Mouse (Mus musculus): ENCODE measurements at regions not wholly inside any gene's neighbourhood (a gene's known extent, or its start where the extent isn't known, plus 50 kb on each side); places are given as distances from the start of the nearest gene placed in this dataset.

DNA sequence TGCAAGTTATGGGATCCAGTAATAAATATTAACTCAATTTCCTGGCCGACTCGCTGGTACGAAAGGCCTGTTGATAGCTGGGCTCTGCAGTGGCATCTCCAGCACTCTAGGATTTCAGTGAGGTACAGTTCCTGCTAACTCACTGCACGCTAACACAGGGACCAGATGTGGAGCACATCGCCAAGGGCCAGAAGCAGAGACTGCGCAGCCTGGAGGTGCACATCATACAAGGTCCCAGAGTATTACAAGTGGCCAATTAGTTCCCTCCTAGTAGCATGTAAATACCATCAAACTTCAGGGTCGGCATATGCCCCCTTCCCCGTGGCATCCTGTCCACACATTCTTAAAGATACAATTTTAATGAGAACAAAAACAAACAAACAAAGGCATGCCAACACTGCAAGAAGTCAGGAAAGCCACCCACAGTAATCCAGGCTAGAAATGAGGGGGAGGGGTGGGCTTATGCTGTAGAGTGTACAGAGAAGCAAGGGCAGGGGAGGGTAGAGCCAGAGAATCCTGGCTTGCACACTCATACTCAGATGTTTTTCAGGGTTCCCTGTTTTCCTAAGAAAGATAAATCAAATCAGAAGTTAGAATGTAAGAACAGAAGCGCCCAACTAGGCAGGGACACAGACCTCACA lies 419.9 kb upstream of the Mctp2 start:
- no peak for DNase-seq (ENCODE audit: low spot score in 2 of 2)

DNA sequence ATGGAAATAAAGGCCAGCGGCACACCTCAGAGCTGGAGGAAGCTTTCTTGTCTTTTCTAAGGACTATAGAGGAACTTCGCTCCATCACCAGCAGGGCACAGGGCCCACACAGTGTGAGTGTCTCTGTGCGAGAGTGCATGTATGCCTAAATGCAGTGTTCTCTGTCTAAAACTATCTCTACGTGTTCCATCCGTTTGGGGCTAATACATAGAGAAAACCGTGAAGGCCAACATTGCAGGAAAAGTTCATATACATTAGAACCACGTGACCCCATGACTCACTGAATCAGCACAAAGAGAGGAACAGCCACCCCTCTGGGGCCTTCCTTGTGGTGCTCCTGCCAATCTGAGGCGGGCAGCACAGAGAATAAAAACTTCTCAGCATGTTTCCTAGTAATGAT lies 431.4 kb upstream of the Mctp2 start:
- DNase-seq (ENCODE audit: low spot score in 2 of 2), result no peak

DNA sequence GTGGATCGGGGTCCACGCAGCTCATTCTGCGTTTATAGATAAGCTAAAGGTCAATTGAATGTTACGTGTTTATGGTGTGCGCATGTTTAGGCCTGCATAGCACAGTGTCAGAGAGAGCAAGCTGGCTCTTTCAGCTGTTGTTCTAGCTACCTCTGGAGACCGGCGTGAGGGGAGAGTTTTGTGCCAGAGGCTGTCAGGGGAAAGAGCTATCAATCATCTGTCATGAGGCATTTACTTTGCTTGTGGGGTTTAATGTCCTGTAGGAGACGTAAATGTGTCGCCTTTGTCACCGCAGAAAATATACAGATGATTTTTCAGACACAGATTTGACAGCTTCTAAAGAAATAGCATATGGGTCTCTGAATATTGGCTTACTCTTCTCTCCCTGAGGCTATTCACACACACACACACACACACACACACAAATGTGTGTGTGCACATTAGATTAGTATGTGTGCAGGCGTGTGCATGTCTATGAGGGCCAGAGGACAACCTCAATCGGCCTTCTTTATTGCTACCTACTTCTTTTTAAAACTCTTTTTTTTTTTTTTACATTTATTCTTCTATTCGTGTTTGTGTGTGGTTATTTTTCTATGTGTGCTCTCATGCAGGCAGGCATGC lies 432.0 kb upstream of the Mctp2 start:
- no peak for DNase-seq (ENCODE audit: low spot score in 2 of 2)

DNA sequence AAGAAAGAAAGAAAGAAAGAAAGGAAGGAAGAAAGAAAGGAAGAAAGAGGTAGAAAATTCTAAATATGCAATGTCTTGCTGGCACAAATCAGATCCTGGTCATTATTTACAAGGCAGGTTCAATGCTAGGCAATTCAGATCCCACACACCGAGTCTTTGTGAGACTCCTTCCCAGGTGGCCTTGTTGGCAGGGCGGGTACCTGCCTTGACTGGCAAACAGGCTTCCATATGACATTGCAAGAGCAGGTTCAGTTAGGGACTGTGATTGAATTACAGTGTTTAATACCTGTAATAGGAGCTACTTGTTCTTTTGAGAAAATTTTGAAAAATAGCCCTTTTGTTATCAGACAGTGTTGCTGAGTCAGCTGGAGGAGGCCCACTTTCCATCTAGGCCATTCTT lies 436.0 kb upstream of the Mctp2 start:
- no peak for DNase-seq (ENCODE audit: low spot score in 2 of 2)

DNA sequence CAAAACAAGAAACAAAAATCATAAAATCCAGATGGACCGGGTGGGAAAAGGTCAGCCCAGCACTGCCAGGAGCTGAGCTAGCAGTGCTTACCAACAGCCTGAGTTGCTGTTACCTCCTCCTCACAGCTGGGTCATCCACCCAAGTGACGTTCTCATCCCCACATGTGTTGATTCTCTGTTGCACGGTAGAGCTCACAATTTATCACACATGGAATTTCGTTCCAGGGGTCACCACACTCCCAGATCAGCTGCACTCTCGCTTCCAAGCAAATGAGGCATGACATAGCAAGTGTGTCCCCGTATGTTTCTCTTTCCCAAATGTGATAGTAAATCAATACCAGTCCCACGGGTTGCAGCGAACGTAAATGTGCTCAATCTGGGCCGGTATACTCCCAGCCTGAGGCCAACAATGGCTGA lies 445.1 kb upstream of the Mctp2 start:
- DNase-seq (ENCODE audit: low spot score in 2 of 2), result no peak

DNA sequence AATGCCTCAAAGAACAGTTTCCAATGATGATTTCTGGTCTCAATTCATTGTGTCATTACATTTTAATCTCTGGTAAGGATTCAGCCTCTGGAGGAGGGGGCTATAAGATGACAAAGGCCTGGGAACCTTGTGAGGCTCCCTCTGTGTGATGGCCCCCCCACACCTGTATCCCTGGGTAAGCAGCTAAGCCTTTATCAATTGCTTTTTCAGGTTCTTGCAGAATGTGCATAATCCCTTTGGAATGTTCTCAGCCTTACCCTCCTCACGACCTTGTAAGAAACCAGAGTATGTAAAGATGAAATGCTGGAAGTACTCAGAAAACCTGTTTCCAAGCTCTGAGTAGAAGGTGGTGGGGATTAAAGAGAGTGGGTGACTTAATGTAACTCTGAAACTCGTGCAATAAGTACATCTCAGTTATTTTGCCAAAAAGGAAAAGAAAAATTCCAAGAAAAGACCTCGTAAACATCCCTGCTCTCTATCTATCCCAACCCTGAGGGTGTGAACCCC lies 446.7 kb upstream of the Mctp2 start:
- no peak for DNase-seq (ENCODE audit: low spot score in 2 of 2)

DNA sequence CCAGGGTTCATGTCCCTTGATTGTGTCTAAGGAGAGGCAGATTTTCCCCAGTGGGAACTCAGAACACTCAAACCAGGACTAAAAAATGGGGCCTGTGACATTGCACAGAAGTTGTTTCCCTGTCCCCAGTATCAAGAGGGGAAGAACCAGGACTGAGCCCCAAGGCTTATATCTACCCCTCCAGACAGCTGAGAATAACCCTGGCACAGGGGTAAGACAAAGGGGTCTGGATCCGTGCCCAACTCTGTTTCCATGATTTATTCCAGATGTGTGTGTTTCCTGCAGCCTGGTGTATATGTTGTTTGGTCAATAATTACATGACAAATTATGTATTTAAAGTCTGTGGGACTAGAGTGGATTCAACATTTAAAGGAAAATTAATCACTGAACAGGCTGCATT lies 456.3 kb upstream of the Mctp2 start:
- no peak for DNase-seq (ENCODE audit: low spot score in 2 of 2)

DNA sequence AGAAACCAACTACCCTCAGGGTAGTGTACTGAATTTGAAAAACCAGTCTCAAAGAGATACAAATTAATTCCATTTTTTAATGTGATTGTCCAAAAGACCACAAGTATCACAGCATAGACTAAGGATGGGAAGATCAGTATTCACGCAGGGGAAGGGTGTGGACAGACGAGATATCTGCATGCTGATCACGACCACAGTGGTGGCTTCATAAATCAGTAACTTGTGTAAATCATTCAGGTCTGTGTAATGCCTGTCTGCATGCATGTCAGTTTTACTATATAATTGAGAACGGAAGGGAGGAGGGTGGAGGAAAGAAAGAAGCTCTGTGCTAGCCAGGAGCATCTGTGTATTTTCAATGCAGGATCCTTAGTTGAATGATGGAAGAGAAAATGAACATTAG lies 462.3 kb upstream of the Mctp2 start:
- DNase-seq (ENCODE audit: low spot score in 2 of 2), result no peak

DNA sequence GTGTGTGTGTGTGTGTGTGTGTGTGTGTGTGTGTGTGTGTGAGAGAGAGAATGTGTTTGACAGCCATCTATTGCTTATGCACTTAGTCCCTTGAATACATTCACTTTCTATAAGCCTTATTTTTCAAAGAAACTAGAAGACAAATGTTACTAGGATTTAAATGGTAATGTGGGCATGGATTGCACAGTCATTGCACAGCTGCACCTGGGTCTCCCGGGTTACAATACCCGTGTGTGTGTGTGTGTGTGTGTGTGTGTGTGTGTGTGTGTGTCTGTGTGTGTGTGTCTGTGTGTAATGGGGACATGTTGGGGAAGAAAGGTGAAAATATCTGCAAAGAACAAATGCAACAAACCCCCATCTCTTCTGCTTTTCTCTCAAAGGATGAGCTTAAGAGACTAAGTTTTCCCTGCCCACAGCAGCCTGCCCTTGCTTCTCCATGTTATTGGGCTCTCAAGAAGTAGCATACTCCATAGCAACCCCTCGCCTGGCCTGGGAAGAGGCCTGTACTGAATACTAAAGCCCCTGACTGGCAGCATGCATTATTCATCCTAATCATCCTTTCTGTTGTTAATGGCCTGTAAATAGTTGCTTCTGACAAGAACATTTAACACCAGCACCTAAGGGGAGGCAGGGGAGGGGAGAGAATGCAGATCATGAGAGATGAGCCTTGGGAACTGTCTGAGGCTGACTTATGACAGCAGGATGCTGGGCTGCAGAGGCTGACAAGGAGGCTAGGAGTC lies 467.8 kb upstream of the Mctp2 start:
- no peak for DNase-seq (ENCODE audit: low spot score in 2 of 2)

DNA sequence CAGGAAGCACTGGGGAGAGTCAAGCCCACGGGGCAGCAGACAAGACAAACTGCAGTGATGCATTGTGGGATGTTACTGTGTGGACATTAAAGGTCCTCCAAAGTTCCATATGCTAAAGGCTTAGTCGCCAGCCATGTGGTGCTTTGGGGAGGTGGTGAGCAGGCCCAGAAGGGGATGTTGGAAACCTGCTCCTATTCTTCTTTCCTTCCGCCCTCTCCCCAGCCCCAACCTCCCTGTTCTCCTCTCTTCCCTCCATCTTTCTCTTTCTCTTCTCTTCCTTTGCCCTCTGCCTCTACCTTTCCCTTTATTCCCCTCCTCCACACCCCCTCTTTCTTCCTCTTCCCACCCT lies 468.3 kb upstream of the Mctp2 start:
- no peak for DNase-seq (ENCODE audit: low spot score in 2 of 2)

DNA sequence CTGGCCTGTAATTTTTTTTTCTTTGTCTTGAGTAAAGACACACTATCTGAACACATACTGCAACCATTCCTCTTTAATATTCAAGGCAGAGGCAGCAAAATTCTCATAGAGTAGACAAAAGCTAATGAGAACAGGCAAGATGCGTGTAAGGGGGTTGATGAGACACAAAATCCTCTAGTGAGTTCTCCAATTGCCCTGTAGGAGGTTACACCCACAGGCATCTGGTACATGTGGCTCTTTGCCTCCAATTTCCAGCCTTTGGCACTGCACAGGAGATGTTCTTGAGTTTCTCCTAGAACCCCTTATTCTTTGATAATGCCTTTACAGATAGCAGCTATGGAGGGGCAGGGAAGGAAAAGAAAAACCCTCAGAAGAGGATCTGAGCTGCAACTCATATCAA lies 480.9 kb upstream of the Mctp2 start:
- peak; percentile 4 to 23 for DNase-seq (ENCODE audit: low spot score in 2 of 2)

DNA sequence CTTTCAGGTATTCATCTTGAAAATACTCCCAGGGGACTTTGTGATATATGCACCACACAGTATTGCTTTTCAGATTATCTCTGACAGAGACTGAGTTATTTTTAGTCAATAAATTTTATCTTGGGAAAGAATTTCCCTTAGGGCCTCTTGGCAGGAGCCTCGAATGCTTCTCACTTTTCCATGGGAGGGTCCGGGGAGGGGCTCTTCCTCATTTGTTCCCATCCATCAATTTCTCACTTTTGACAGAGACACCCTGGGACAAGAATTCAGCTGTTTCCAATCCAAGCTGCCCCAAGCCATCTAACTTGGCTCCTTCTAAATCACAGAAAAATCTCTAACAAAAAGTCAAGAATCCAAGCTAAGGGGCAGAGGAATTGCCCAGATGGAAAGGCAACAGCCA lies 481.9 kb upstream of the Mctp2 start:
- no peak for DNase-seq (ENCODE audit: low spot score in 2 of 2)

DNA sequence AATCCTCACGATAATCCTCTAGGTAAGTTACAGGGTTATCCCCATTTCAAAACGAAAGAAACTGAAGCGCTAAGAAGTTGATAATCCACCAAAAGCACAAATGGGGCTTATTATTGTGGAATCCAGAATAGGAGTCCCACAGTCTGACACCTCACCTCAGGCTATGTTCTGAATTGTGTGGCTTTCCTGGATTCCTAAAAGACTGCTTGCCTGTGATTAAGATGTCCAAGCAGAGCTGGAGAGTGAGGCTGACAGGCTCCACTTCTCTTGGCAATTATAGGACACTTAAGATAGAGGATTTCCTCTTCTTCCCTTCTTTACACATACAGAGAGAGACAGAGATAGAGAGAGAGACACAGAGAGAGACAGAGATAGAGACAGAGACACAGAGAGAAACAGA lies 515.7 kb upstream of the Mctp2 start:
- DNase-seq (ENCODE audit: low spot score in 2 of 2), result no peak

DNA sequence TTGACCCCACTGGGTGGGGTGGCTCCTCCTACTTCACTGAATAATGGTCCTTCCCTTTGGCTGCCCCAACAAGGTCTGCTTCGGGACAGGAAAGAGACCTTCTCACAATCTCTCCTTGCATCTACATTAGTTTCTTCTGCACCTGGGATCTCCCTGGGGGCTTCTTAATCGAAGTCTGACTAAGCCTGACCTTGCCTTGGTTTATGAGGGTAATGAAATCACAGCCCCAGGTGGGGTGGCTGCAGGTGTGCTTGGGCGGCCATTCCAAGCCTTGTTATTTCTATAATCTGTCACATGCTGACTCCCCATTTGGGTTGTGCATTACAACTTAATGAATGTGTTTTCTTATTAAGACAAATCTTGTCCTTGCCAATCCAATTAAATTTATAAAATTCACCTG lies 520.2 kb upstream of the Mctp2 start:
- no peak for DNase-seq (ENCODE audit: low spot score in 2 of 2)

DNA sequence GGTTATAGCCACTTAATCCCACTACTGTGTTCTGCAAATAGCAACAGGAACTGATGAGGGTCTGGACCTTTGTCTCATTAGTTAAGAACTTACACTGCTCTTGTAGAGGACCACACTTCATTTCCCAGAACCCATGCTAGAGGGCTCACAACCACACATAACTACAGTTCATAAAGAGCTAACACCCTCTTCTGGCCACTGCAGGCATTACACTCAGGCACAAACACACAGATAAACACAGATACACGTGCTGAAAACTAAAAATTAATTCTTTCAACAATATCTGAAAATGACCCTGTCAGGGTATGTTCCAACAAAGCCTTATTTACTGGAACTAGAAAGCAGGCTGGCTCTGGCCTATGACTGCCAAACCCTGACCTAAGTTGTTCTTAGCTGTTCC lies 529.0 kb upstream of the Mctp2 start:
- no peak for DNase-seq (ENCODE audit: low spot score in 2 of 2)

DNA sequence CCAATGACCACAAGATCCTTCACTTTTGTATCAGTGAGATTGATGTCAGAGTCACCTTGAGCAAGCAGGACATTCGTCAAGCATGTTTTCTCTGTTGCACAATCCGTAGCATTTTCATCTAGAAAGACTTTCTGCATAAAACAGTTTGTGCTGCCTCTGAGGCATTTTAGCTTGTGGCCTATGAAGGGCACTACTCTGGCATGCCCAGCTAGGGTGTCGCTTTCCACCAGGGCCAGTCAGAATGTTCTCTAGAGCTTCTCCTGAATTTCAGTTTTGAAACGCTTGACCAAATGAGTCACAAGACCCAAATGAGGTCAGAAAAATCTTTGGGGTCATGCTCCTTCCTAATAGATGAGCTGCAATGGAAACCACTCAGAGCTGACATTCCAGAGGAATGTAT lies 529.6 kb upstream of the Mctp2 start:
- no peak for DNase-seq (ENCODE audit: low spot score in 2 of 2)

DNA sequence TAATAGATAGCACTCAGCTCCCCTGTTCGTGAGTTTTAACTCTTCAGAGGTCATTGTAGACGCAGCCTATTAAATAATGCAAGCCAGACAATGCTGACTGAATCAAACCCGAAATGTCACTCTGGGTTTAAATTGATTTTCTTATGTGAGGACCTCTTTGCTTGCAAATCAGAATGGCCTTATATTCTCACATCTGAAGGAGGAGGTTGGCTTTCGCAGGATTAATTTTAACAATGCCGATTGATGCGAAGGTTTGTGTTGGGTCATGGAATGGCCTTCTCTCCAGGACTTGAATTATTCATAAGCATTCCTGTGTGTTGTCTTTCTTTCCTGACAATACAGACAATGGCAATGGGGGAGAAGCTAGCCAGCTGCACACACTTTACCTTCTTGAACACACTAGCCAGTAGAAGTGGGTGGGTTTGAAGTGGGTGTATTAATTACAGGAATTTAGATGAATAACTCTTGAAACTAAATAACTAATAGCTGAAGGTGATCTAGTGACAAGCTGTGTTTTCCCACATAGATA lies 530.1 kb upstream of the Mctp2 start:
- DNase-seq (ENCODE audit: low spot score in 2 of 2), result no peak

DNA sequence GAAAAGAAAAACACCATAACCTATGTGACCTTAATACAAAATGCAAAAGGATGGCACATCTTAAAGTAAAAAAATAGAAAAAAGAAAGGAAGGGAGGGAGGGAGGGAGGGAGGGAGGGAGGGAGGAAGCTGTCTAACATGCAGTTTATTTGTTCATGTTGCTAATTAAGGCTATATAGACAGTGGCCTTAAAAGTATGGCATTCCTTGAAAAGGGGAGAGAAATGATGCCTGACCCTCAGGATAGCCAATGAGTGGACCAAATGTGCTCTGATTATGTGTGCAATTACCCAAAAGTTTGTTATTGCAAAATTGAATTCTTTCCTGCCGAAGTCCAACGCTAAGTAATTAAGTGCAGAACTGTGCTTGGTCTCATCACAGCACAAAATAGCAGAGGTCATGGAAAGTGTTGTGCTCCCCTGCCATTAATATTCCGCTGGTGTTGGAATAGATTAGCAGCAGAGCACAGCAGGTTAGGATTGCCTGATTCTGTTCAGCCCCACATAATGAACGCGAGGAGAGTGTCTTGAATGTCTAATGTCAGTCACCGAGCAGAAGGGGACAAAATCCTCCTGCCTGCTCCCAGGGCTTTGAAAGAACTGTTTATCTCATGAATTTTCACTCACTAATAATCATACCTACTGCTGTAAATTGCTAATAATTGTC lies 531.7 kb upstream of the Mctp2 start:
- DNase-seq (ENCODE audit: low spot score in 2 of 2), result no peak

DNA sequence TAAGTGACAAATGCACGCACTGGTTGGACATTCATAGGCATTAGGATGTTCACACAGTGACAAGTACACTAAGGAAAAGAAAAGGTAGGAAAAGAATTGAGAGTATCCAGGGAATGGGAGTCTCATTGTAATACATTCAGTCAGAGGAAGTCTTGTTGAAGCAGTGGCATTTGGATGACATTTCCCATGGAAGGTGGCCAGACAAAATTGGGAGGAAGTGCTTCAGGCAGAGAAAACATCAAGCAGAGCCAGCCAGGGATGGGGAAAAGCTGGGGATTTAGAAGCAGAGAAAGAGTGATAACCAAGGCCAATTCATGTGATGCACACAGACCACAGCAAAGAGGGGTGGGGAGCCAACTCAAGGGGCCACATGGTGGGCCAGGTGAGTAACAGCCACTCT lies 524.0 kb upstream of the Rgma start:
- no peak for DNase-seq (ENCODE audit: low spot score in 2 of 2)

DNA sequence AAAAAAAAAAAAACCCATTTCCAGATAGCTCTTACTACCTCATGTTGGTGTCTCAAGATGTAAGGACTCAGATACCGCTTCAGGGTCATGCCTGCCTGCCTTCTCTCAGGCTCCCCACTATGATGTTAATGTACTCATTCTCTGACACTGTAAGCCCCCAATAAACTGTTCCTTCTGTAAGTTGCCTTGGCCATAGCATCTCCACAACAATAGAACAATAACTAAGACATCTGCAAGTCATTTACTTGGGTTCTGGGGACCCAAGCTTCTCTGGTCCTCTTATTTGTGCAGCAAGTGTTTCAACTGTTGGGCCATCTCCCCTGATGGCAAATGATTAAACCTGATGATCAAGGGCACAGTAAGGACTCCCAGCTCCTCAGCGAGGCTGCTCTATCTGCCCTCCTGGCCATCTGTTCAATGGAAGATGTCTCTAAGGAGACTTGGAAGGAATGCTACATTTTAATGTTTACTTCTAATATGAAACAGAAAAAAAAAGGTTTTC lies 520.8 kb upstream of the Rgma start:
- DNase-seq (ENCODE audit: low spot score in 2 of 2), result no peak

DNA sequence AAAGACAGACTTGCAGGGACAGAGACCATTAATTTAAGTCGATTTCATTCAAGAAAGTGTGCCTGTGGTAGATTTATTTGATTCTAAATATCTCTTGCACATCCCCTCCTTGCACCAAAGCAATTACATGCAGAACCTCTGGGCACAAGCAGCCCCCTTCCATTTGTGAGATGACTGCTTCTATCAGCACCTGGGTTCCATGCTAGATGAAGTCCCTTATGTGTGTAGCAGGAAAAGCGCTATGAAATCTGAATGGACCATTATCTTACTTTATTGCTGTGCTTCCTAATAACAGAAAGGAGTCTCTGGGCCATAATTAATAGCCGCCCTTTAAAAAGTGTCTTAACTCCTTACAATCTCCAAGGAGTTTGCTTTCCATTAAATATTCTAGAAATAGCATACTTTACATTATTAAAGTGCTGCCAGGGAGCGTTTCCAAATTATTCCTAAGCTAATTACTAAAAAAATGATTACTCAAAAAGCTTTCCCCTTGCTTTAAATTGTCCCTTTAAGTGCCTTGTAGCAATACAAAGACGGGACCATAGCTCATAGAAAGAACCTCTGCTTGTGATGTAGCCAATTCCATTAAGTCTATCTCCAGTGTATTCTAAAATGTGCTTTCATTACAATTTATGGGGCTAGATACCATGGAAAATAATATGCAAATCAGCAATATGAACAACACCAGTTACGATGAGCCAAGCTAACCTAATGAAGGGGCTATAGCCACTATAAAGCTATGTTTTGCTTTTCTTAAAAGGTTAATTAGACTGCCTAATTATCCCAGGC lies 508.1 kb upstream of the Rgma start:
- DNase-seq (ENCODE audit: low spot score in 2 of 2), result no peak

Data from left cerebral cortex, adult 18-20 months (tissue).